ENCODE assay signal across 10 mouse cellular contexts in the genomic region with DNA sequence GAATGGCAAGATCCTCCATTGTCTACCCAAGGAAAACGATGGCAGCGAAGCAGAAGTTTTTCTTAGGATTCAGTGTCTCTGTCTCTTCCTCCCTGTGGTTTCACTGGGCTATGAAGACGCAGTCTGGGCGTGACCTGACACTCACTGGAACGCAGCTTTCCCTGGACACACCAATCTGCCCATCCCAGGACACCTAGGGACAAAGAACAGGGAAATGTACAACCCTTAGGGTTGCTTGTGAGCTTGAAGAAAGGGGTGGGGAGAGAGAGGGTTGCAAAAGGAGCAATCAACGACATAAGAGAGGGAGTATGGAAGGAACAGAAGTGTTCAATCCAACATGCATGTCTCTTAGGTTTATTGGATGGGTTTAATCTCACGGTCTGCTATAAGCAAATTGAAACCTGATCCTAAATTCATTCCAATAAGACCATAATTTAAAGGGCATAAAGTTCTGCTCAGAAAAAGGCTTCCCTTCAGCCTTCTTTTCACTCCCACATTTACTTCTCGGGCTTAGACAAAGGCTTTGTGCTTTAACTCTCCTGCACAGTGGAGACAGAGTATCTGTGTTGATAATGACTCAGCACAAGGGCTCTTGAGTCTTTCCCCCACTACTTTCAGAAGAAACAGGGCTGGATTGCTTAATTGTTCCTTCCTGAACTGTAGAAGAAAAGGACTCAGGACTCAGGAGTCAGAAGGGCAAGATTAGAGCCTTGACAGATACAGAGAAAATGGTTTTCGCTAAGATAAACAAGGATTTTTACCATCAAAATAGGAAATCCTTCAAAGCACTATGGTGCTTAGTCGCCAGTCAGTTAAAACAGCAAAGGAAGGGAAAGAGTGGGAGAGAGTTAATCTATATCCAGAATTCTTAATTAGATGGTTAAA.
DNase-seq lines count a peak whose midpoint lies in the region; ATAC-seq and TF ChIP-seq lines count a peak whose summit lies in the region.
"Had no signal": no experiment of that assay in that cellular context is flagged by ENCODE, and none has a peak within 500 bp of the region (broad histone marks: within the 10 kb centered on the region; RNA-seq: fewer than 3 reads in every experiment).

No protein-coding gene starts in this region.

- H3K27ac ChIP-seq in forebrain, embryonic 10.5 days: peak overlapping the region; percentile 72
- no peak overlapping the region for H3K27ac ChIP-seq in forebrain, embryonic 13.5 days
- H3K27ac ChIP-seq in testis, adult 2 months (ENCODE audit: control insufficient read depth, insufficient read depth, low read depth, low read length): peak overlapping the region; percentile 78
- peak overlapping the region; percentile 71 for H3K27ac ChIP-seq in liver, embryonic 12.5 days
- H3K27ac ChIP-seq: embryonic facial prominence, embryonic 13.5 days had no signal

- no peak for DNase-seq in forebrain, embryonic 10.5 days (ENCODE audit: extremely low spot score, low spot score)
- DNase-seq in testis, postnatal 10 days (ENCODE audit: low spot score): no peak
- DNase-seq in yolk sac, embryonic 10.5 days (ENCODE audit: low spot score): peak; percentile 78
- DNase-seq in thymus, postnatal 36 days: no peak
- no peak for DNase-seq in cerebellum, postnatal 14 days
- DNase-seq: layer of hippocampus, adult 9-11 months had no signal

- H3K36me3 ChIP-seq in forebrain, embryonic 10.5 days (replicated peaks): no peaks in the 10 kb centered on the region
- H3K36me3 ChIP-seq in forebrain, embryonic 13.5 days (ENCODE audit: poor library complexity, severe bottlenecking): no peaks in the 10 kb centered on the region
- no peaks in the 10 kb centered on the region for H3K36me3 ChIP-seq in testis, adult 2 months (ENCODE audit: control insufficient read depth, insufficient read depth, low read length)
- no peaks in the 10 kb centered on the region for H3K36me3 ChIP-seq in liver, embryonic 12.5 days
- H3K36me3 ChIP-seq: embryonic facial prominence, embryonic 13.5 days had no signal

- no peak for ATAC-seq in forebrain, embryonic 13.5 days
- peak; percentile 83 for ATAC-seq in liver, embryonic 12.5 days

- peaks cover 6% of the 10 kb centered on the region; the same call in 1 of the 2 replicates for H3K9me3 ChIP-seq in forebrain, embryonic 10.5 days
- H3K9me3 ChIP-seq in forebrain, embryonic 13.5 days (replicated peaks): no peaks in the 10 kb centered on the region
- H3K9me3 ChIP-seq in liver, embryonic 12.5 days (replicated peaks): no peaks in the 10 kb centered on the region
- H3K9me3 ChIP-seq: embryonic facial prominence, embryonic 13.5 days had no signal

- no peak overlapping the region for H3K9ac ChIP-seq in forebrain, embryonic 13.5 days
- peak overlapping the region; percentile 32; the same call in 1 of the 2 replicates for H3K9ac ChIP-seq in liver, embryonic 12.5 days
- H3K9ac ChIP-seq: embryonic facial prominence, embryonic 13.5 days had no signal

- no peak overlapping the region for H3K4me3 ChIP-seq in forebrain, embryonic 10.5 days
- no peak overlapping the region for H3K4me3 ChIP-seq in forebrain, embryonic 13.5 days
- H3K4me3 ChIP-seq in testis, adult 2 months (ENCODE audit: control insufficient read depth, low read depth, low read length): no peak overlapping the region
- H3K4me3 ChIP-seq in liver, embryonic 12.5 days: no peak overlapping the region
- H3K4me3 ChIP-seq: embryonic facial prominence, embryonic 13.5 days had no signal

- no peak for TF ChIP-seq CTCF in testis, adult 2 months (IDR thresholded peaks at IDR 0.05; ENCODE audit: control insufficient read depth, insufficient read depth, insufficient replicate concordance, low read depth, low read length)

- H3K27me3 ChIP-seq in forebrain, embryonic 10.5 days (ENCODE audit: poor library complexity, severe bottlenecking): no peaks in the 10 kb centered on the region
- no peaks in the 10 kb centered on the region for H3K27me3 ChIP-seq in forebrain, embryonic 13.5 days
- H3K27me3 ChIP-seq in testis, adult 2 months (ENCODE audit: control insufficient read depth, insufficient read depth, low read length): no peaks in the 10 kb centered on the region
- H3K27me3 ChIP-seq in liver, embryonic 12.5 days (replicated peaks): no peaks in the 10 kb centered on the region
- H3K27me3 ChIP-seq: embryonic facial prominence, embryonic 13.5 days had no signal

- no peak for TF ChIP-seq POLR2A in testis, adult 2 months (IDR thresholded peaks at IDR 0.05; ENCODE audit: control insufficient read depth, low read depth, low read length)

- peaks cover 24% of the 10 kb centered on the region for H3K4me1 ChIP-seq in forebrain, embryonic 10.5 days
- peaks cover 9% of the 10 kb centered on the region; the same call in 1 of the 2 replicates for H3K4me1 ChIP-seq in forebrain, embryonic 13.5 days
- peaks cover 5% of the 10 kb centered on the region; the same call in 1 of the 2 replicates for H3K4me1 ChIP-seq in testis, adult 2 months (ENCODE audit: control insufficient read depth, insufficient read depth, low read length)
- H3K4me1 ChIP-seq in liver, embryonic 12.5 days: peaks cover 44% of the 10 kb centered on the region

- WGBS in forebrain, embryonic 10.5 days: 32% methylated on average over 10 of the region's 10 CpGs
- 27% methylated on average over 10 of the region's 10 CpGs for WGBS in forebrain, embryonic 13.5 days
- WGBS in liver, embryonic 12.5 days (ENCODE audit: insufficient replicate concordance): 16% methylated on average over 10 of the region's 10 CpGs

- no peak overlapping the region for H3K4me2 ChIP-seq in forebrain, embryonic 13.5 days
- peak overlapping the region; percentile 53 for H3K4me2 ChIP-seq in liver, embryonic 12.5 days
- H3K4me2 ChIP-seq: embryonic facial prominence, embryonic 13.5 days had no signal
